Mouse (Mus musculus): ENCODE results near the gene Tgfb2.

GRCm38 (mm10) chr1:186627451-186627995, 78.3 kb downstream of the Tgfb2 start:
- TF ChIP-seq REST (IDR thresholded peaks at IDR 0.05; ENCODE audit: insufficient read depth, insufficient read length) (no peak), POLR2A (IDR thresholded peaks at IDR 0.05; ENCODE audit: insufficient read length, low read depth) (no peak), TCF12 (IDR thresholded peaks at IDR 0.05; ENCODE audit: insufficient read depth, poor library complexity, severe bottlenecking) (no peak), MYOD1 (IDR thresholded peaks at IDR 0.05; ENCODE audit: control insufficient read depth in 1 of 3, insufficient read length in 2 of 3, low read depth in 2 of 3) (no peak), USF1 (IDR thresholded peaks at IDR 0.05; ENCODE audit: low read depth) (no peak), POLR2AphosphoS2 (IDR thresholded peaks at IDR 0.05; ENCODE audit: insufficient read length, low read depth) (no peak), CEBPB (IDR thresholded peaks at IDR 0.05; ENCODE audit: insufficient read depth, poor library complexity, severe bottlenecking) (no peak), MAX (IDR thresholded peaks at IDR 0.05; ENCODE audit: low read depth) (no peak), SRF (IDR thresholded peaks at IDR 0.05; ENCODE audit: control insufficient read depth, insufficient read length, low read depth) (no peak), E2F4 (IDR thresholded peaks at IDR 0.05; ENCODE audit: insufficient read depth) (no peak), MYOG (IDR thresholded peaks at IDR 0.05; ENCODE audit: control insufficient read depth in 1 of 3, insufficient read depth in 1 of 3, insufficient read length in 2 of 3, low read depth in 2 of 3) (no peak), TCF3 (IDR thresholded peaks at IDR 0.05; ENCODE audit: insufficient read length, low read depth) (no peak)
